Mouse (Mus musculus): ENCODE measurements around the gene Kalrn.

Gene Kalrn

DNA sequence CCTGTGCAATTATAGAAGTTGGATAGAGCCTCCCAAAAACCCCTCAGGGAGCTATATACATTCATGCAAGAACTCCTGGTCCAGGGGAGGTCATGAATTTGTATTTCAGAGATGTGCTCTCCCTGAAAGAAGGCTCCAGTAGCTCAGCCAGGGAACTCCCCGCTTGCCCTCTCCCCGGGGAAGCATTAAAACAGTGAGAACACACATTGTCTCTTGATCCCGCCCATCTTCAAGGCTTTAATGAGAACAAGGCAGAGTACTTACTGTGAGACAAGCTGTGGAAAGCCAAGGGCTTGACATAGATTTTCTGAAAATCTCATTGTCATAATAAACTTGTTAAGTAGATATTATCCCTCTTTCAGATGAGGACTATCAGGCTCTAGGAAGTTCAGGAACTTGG is 155.4 kb downstream of the Kalrn start:
- DNase-seq: no peak

DNA sequence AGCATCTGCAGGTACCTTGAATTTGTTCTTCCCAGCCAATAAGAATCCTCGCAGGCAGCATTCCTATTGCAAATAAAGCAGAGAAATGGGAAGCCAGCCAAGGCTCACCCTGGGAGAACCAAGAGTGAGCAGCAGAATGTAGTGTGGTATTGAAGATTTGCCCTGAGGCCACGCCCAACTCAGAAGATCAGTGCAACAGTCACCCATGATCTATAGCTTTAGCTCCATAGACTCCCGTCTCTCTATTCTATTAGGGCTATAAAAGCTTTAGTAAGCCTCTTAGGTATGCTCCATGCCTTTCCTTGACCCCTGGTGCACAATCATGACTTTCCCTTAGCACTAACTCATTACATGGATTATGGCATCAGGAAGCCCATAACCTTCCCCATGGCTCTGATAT is 155.9 kb downstream of the Kalrn start:
- DNase-seq: no peak

DNA sequence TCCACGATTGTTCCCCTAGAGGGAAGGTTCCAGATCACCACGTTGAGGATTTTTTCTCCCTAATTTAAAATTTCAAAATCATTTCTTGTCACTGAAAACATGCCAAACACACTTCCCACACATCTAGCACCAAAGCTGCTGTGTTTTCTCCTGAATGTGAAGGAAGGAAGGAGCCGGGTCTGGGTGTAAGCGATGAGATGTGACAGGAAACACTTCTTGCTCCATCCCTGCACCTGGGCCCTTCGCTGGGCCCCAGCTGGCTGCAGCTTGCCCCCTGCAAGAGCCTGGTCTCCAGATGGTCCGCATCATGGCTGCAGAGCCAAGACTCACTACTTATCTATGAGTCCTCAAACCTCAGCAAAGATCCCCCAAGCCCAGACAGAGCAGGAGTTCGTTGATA is 158.8 kb downstream of the Kalrn start:
- DNase-seq: peak; percentile 50

DNA sequence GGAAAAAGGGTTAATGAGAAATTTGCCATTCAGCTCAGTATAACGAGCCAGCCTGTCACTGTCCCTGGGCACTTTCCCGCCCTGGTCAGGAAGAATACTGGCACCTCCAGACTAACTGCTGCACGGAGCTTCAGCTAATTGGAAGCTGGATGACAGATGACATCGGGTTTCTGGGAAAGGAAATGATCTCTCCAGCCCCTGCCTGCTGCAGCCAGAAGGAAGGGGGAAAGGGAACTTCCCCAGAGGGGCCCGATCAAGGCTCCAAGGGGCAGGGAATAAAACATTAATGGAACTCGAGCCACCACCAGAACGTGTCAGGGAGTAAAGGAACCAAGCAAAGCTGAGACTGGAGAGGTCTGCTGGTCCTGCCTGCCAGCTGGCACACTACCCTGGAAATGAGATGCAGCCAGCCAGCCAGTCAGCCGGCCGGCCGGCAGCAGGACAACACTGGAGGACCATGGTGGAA is 159.4 kb downstream of the Kalrn start:
- DNase-seq: peak; percentile 74

DNA sequence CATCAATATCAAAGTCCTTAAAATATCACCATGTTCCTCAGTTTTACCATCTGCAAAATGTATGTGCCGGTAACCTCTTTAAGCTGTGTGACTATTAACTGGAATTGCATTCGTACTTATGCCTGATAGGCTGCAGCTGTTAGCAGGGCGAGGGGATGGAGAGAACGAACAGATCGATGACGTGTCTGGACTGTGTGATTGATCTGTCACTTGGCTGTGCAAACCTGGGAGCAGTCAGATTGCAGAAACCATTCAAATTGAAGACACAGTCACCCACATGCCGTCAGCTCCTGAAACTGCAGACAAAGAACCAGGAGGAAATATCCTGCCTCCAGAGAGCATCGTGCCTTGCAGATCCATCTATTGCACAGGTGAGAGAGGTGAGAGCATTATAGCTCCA is 166.3 kb downstream of the Kalrn start:
- DNase-seq: no peak

DNA sequence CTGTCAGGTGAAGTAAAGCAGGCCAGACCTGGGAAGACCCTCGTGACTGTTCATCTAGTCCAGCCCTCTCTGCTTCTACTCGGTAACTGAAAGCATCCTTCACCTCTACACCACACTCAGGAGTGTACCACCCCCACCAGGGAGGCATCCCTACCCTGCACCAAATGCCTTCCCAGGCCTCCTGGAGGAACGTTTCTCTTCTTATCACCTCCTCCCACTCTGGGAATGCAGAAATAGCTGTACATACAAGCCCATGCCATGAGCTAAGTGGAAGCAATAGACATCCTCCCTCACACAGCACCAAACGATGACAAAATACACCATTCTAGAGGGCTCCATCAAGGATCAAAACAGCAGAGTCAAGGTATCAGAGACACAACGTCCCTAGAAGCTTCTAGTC is 168.2 kb downstream of the Kalrn start:
- DNase-seq: no peak

DNA sequence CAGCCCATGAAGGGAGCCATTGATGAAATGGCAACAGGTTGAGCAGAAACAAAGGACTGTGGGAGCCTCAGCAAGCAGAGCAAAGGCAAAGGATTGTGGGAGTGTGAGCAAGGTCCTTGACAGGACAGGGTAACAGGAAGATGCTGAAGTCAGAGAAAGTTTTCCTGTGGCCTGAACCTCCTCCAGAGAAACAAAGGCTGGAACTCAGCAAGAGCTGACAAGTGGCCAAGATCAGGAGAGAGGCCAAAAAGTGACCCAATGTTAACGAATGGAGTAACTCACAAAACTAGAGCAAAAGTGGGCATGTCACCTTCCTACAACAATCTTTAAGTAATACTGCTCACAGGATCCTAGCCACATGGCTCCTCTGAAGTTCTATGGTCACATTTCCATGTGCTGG is 172.1 kb downstream of the Kalrn start:
- no peak for DNase-seq

DNA sequence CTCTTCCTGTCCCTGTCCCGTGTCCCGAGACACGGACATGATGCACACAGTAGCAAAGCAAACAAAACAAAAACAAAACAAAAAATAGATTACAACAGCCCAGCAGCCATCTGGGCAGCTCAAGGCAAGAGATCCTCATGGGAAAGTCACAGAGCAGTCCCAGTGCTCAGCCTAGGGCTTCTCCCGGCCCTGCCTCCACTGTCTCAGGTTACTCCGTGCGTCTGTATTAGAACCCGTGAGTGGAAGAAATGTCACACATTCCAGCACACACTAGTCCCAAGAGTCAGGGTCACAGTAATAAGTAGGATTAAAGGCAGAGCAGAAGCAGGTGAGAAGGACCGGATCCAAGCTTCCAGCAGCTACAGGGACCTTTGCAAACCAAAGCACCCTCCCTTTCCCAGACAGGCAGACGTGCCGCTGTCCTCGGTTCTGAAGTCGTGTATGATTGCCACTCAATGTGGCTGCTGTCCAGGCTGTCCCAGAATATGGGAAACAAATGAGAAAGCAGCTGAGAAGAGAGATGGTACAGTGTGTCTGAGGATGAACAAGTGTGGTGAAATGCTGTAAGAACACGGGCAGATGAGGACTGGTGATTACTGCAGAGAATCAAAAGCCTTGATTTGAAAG is 173.1 kb downstream of the Kalrn start:
- DNase-seq: peak; percentile 69

DNA sequence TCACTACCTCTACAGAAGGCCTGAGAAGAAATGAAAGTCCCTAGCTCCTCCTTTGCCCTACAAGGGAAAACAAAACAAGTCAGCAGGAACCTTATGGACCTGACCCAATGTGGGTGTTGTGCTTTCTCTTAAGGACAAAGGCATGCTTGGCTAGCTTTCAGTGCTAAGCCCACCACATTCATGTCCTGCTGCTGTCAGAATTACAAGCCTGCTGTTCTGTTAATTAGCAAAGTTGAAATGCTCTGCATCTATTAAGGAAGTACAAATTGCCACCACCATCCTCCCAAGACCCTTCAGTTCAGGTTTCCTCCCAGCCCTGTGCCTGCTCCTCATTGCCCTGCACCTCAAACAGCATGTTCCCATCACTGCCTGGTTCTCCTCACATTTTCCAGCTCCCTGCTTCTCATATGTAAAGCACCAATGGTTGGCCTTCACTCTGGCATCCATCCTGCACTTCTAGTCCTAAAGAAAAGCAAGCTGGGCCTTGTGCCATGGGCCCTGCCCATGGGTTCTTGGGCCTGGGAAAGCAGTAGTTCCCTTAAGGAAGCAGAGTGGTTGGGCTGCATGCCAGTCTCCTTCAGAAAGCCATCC is 178.0 kb downstream of the Kalrn start:
- DNase-seq: peak; percentile 92

DNA sequence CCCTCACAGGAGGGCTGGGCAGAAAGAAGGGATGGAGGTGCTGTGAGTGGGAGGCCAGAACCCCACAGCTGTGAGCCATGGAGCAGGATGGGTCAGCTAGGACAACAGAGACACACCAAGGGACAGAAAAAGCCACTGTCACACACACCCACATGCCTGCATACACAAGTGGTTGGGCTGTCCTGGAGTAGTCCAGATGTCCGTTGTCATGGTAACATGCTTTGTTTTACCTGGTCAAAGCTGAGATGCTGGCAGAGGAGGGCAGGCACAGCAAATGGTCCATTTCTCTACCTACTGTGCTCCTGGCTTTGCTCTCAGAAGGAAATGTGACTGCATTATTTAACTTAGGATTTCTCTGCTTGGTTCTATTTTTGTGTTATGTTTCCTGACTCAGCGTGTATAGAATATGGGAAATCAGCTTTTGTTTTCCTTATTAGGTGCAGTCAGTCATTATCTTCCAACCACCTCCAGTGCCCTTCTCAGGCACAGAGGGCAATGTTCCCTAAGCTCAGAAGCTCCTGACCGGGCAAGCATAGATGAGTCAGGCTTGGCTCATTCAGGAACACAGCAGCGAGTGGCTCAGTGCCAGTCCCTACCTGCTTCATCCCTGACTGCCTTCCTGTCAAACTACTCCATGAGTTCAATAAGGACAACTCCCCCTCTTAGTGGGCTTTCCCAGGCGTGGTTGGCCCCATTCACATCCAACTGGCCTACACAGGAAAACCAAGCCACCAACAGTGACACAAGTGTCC is 183.6 kb downstream of the Kalrn start:
- peak; percentile 7 for DNase-seq

DNA sequence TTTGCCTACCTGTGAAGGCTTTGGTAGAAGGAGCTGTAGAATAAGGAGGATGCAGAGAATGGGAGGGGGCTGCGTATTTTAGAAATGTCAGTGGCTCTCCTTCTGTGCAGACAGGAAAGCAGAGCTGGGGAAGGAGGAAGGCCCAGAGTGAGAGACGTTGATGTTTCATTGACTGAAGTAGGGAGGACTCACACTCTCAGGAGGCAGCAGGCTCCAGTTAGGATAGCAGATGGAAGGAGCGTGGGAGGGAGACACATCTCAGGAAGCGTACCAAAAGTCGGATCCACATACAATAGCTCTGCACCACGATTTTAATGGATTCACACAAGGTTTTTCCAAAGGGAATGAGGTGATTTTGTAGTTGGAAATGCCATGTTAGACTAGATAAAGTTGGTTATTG is 184.5 kb downstream of the Kalrn start:
- no peak for DNase-seq

DNA sequence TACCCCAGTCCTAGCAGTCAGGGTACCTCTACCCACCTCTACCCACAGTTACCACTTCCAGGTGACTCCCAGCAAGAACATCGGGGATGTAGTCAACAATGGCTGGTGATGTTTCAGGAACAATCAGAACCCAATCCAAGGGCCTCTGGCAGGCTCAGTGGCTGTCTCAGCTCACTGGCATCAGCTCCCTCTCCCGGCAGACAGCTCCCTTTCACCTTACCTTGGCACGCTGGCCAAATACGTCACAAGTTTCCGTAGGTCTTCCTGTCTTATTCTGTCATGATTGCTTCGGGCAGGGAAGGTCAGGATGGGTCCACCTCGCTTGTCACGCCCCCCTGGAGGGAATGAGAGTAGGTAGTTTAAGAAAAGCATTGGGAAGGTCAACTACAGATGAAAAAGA is 188.3 kb downstream of the Kalrn start:
- DNase-seq: no peak

DNA sequence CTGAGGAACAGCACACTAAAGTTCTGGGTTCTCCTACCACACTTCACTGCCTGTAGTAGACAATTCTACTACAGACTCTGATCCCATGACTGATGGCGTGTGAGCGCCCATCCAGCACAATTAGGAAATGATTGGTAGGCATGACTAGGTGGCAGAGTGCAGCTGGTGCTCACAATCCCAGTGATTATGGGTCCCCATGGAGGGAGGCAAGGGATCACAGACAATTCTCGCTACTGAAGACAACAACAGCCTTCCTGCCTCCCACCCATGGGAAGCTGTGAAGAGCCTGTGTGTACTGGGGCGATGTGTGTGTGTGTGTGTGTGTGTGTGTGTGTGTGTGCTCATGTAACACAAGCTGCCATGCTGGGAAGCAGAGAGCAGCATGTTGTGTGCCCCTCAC is 190.3 kb downstream of the Kalrn start:
- no peak for DNase-seq

DNA sequence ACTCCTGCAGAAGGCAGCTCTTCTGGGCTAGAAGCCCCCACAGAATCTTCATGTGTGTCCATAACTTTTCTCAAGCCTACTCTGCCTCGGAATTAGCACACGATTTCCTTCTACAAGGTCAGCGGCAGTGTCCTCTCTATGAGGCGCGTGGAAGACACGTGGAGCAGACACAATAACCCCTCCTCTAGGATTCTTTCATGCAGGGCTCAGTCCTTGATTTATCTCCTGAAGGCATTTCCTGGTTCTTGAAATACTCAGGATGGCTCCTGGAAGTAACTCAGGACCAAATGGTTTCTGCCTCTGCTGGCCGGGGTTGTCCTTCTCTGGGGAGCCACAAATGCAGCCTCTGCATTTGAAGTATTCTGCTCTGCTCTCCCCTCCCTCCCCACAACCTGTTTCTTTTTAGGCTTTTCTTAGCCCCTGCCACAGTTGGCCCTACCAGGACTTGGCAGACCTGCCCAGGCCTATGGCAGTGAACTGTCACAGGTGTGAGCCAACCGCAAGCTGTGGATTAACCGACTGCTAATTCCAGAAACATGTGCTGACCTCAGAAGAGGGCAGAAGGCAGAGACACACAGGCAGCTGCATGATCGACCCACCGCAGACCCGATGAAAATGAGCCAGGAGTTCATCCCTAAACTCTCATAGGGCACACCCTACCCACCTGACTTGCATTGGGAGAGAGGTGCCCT is 197.0 kb downstream of the Kalrn start:
- no peak for DNase-seq

DNA sequence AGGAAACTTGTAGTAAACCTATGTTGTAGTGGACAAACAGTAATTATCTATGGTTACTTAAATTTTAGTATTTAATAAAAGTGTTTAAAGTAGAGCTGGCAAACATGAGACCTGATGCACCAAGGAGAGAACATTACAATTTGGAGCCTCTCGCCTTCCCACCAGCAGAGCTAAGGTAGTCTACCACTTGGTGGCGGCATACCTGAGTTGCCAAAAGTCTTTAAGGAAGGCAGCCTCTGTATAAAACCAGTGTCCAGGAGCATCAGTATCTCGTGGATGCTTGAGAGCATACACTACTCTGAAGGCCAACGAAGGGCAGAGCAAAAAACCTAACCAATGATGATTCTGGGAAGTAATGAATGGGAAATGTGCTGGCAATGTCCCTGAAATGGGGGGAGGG is 199.8 kb downstream of the Kalrn start:
- DNase-seq: no peak

DNA sequence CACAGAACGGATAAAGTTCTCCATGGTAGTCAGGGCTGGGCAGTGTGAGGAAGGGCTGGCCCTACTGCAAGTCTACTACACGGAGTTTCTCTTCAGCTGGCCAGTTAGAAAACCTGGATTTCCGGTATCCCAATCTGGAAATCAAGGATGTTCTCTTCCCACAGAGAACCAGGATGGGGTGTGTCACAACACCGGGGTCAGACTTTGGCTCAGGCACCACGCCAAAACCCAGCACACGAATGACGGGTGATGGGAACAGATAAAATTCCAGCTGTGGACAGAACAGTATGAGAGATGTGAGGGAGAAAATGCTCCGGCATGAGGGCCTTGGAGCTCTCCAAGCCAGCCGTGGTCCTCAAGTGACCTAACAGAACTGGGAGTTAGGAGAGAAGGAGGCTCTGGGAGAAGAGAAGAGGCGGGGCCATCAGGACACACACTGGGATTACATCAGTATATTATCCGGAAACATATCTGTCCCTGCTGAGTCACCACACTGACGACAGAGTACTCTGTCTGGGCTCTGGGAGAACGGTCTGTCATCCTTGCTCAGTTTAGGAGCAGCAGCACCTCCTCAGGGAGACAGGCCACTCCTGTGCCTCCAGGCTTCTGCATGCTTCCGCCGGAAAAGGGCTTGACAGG is 201.1 kb downstream of the Kalrn start:
- peak; percentile 85 for DNase-seq

DNA sequence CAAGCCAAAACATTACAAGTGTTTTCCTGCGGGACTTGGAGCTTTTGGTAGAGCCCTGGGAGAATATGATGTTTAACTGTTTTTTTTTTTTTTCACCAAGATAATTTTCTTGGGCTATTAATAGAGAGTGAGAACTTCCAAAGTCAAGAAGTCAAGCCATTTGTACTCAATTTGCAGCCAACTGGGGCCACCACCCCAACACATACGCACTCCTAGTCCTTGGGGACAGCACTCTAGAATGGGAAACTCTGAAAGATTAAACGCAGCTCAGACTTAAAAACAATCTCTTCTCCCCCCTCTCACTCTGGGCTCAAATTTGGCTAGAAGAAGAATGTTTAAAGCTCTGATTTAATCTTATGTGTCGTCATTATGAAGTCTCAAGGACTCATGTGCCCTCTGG is 214.1 kb downstream of the Kalrn start:
- peak; percentile 37 for DNase-seq

DNA sequence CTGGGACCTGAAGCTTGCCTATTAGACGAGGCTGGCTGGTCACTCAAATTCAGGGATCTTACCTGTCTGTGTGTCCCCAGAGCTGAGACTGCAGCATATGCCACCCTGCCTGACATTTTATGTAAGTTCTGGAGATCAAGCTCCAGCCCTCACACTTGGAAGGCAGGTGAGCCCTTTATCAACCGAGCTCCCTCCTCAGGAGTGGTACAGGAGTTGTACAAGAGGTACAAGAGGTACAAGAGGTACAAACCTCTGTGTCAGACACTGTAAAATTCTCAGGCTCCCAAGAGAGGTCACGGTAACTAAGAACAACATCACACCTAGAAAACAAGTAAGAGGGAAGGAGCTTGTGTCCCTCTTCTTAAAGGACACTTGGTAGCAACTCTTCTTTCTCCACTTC is 217.8 kb downstream of the Kalrn start:
- DNase-seq: peak; percentile 57

DNA sequence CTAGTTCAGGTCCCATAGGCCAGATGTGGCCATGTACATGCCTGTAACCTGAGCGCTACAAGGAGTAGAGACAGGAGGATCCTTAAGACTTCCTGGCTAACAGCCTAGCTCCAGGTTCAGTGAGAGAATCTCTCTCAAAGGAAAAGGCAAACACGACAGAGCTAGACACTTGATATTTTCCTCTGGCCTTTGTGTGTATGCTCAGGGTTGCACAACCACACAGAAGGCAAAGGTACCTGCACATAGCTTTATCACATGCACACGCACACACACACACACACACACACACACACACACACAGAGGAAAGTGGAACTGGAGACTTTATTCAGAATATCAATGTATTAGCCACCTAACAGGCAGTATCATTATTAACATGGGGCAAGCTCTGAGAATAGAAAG is 219.3 kb downstream of the Kalrn start:
- DNase-seq: peak; percentile 49

DNA sequence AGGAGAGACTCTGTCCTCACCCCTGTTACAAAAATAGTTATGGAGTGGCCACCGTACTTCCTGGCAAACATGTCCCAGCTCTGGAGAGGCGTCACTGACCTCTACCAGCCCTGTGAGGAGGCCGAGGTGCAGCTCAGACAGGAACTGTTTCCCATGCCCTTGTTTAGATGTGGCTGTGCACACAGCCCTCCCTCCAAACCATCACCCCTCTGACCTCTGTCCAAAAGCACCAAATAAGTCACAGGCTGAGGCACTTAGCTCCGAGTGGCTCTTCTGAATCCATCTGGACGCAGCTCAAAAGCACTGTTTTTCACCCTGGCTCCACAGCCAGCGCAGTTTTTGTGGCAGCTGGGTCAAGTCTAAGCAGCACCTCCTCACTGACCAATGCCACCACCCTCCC is 220.6 kb downstream of the Kalrn start:
- DNase-seq: peak; percentile 92

DNA sequence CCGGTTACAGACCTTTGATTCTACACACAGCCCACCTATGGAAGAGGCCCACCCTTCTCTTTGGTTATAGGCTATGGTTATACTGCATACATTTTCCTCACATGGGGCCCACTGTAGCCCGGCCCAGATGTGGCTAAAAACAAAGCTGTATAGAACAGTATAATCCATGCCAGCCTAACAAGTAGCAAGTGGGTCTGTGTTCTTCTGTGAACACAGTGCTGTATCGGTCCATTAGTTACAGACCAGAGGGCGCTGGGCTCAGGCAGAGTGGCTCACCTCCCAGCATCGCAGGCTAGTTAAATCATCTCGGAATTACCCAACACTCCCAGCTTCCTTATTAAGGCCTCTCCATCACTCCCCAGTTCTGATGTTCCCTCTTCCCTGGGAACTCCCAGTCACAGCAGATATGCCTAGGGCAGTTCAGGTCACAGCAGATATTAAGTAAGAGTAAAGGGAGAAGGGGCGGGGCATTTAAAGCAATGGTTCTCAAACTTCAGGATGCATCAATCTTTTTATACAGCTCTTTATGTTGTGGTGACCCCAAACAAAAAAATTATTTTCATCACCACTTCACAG is 221.7 kb downstream of the Kalrn start:
- DNase-seq: peak; percentile 51

DNA sequence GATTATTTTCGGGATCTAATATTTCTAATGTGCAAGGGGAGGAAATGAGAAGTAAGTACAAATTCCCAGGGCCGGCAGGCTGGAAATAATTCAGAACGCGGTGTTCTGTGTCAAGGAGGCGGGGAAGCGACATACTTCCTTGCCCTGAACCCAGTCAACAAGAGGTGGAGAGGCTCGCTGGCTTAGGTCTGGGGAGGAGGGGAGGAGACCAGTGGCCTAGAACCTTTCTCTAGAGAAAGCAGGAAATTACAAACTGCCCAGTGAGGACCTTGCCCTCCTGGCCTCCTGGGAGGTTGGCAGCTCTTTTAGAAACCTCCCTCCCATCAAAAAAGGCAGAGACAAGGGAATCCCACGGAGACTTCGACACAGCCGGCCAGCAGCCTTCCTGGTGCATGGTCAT is 225.8 kb downstream of the Kalrn start:
- DNase-seq: peak; percentile 79

All from lung, postnatal 36 days (tissue).